Mouse (Mus musculus) kidney, embryonic 16.5 days (tissue): Measurements from ENCODE around the gene Coq10b. TPM values are rescaled to one million over a fixed set of nuclear protein-coding genes. Genes with fewer than 3 reads are reported as not detected.

Experiments
- ATAC-seq: fragments of 200-750 bp; cut with Nextera tagmentation; 2 replicates; pipeline ENCODE4 v1.8.0; 2017; ENCODE audit warnings: moderate TSS enrichment; ENCODE audit not compliant: low FRiP score, low TSS enrichment
- H3K27ac ChIP-seq: fragments of 300-500 bp; sonication (generic); 2 replicates; pipeline ENCODE4 v1.5.1; 2014; ENCODE audit warnings: low read length
- H3K27me3 ChIP-seq: fragments of 300-500 bp; sonication (generic); 2 replicates; pipeline ENCODE4 v1.6.1; 2014; ENCODE audit warnings: low read length, control low read depth, mixed read lengths; ENCODE audit not compliant: insufficient read depth
- H3K36me3 ChIP-seq: fragments of 300-500 bp; sonication (generic); 2 replicates; pipeline ENCODE4 v1.6.1; 2014; ENCODE audit warnings: low read length, control low read depth, mixed read lengths; ENCODE audit not compliant: insufficient read depth
- H3K4me1 ChIP-seq: fragments of 300-500 bp; sonication (generic); 2 replicates; pipeline ENCODE4 v1.6.1; 2014; ENCODE audit warnings: low read length, control low read depth, mixed read lengths; ENCODE audit not compliant: insufficient read depth
- H3K4me2 ChIP-seq: fragments of 300-500 bp; sonication (generic); replicated peaks from 2 replicates; pipeline ENCODE4 v1.6.1; 2014; ENCODE audit warnings: low read depth, low read length
- H3K4me3 ChIP-seq: fragments of 300-500 bp; sonication (generic); 2 replicates; pipeline ENCODE4 v1.5.1; 2014; ENCODE audit warnings: mild to moderate bottlenecking, low read length
- H3K9ac ChIP-seq: fragments of 300-500 bp; sonication (generic); replicated peaks from 2 replicates; pipeline ENCODE4 v1.6.1; 2014; ENCODE audit warnings: low read length
- H3K9me3 ChIP-seq: fragments of 300-500 bp; sonication (generic); 2 replicates; pipeline ENCODE4 v1.6.1; 2016; ENCODE audit warnings: low read length, control low read depth
- WGBS: fragments of 180-500 bp; shearing (Covaris S2); extraction: QIAGEN DNeasy Blood & Tissue Kit; methylation state at CpG from one replicate; pipeline ENCODE4 v1.1.7; 2014; 5-methylcytosine and 5-hydroxymethylcytosine counted together
- polyA plus RNA-seq: library from polyadenylated mRNA; unstranded; fragments of >200 nt; fragmentation: Nextera tagmentation; extraction: Ambion mirVana; gene quantifications from 2 replicates; pipeline ENCODE4 v1.2.1, GENCODE M21; 2015

Gene Coq10b
- polyA plus RNA-seq, 1 experiment from 2014 or later = 16.5 TPM

- Histone ChIP-seq H3K27ac (no peak overlapping the region), H3K27me3 (no peaks in the 10 kb centered on the region), H3K9ac (0 out of 2 replicates have a peak overlapping the region, but pooled peaks have one; percentile 31), H3K9me3 (no peaks in the 10 kb centered on the region), H3K4me3 (no peak overlapping the region), H3K36me3 (no peaks in the 10 kb centered on the region), H3K4me1 (peaks cover 11% of the 10 kb centered on the region), H3K4me2 (no peak overlapping the region)
- ATAC-seq = no peak
- 69% methylated on average over 4 of the region's 4 CpGs for WGBS
These were observed 23.1 kb upstream of the Coq10b start for GRCm38 (mm10) chr1:55029446-55029845.

GRCm38 (mm10) chr1:55031026-55031779 is 21.4 kb upstream of the Coq10b start:
- no peaks in the 10 kb centered on the region for H3K9me3 ChIP-seq
- no peaks in the 10 kb centered on the region for H3K36me3 ChIP-seq
- no peaks in the 10 kb centered on the region for H3K4me1 ChIP-seq
- no peak overlapping the region for H3K4me2 ChIP-seq
- no peak overlapping the region for H3K9ac ChIP-seq
- no peak for ATAC-seq
- H3K27me3 ChIP-seq = no peaks in the 10 kb centered on the region
- H3K4me3 ChIP-seq = no peak overlapping the region
- H3K27ac ChIP-seq = no peak overlapping the region

GRCm38 (mm10) chr1:55039944-55040343 is 12.6 kb upstream of the Coq10b start:
- no peak for ATAC-seq
- Histone ChIP-seq H3K4me2 (no peak overlapping the region), H3K36me3 (no peaks in the 10 kb centered on the region), H3K27me3 (no peaks in the 10 kb centered on the region), H3K4me3 (no peak overlapping the region), H3K9me3 (peaks cover 10% of the 10 kb centered on the region), H3K4me1 (no peaks in the 10 kb centered on the region), H3K9ac (no peak overlapping the region), H3K27ac (no peak overlapping the region)
- 76% methylated on average over 1 of the region's 1 CpGs for WGBS

GRCm38 (mm10) chr1:55041691-55042090 is 10.9 kb upstream of the Coq10b start:
- H3K36me3 ChIP-seq = no peaks in the 10 kb centered on the region
- WGBS = 90% methylated on average over 4 of the region's 4 CpGs
- no peaks in the 10 kb centered on the region for H3K27me3 ChIP-seq
- H3K9me3 ChIP-seq = peaks cover 10% of the 10 kb centered on the region
- H3K27ac ChIP-seq = no peak overlapping the region
- ATAC-seq = no peak
- no peaks in the 10 kb centered on the region for H3K4me1 ChIP-seq
- H3K9ac ChIP-seq = no peak overlapping the region
- no peak overlapping the region for H3K4me2 ChIP-seq
- H3K4me3 ChIP-seq = no peak overlapping the region

GRCm38 (mm10) chr1:55042246-55042645 is 10.3 kb upstream of the Coq10b start:
- 76% methylated on average over 1 of the region's 1 CpGs for WGBS
- Histone ChIP-seq H3K27ac (no peak overlapping the region), H3K9ac (no peak overlapping the region), H3K4me2 (no peak overlapping the region), H3K9me3 (peaks cover 10% of the 10 kb centered on the region), H3K27me3 (no peaks in the 10 kb centered on the region), H3K4me3 (no peak overlapping the region), H3K4me1 (no peaks in the 10 kb centered on the region), H3K36me3 (no peaks in the 10 kb centered on the region)
- ATAC-seq = no peak

GRCm38 (mm10) chr1:55043164-55043563 is 9.4 kb upstream of the Coq10b start:
- Histone ChIP-seq H3K4me3 (no peak overlapping the region), H3K27ac (no peak overlapping the region), H3K4me1 (no peaks in the 10 kb centered on the region), H3K9ac (no peak overlapping the region), H3K36me3 (no peaks in the 10 kb centered on the region), H3K9me3 (peaks cover 10% of the 10 kb centered on the region), H3K27me3 (no peaks in the 10 kb centered on the region), H3K4me2 (no peak overlapping the region)
- WGBS = 77% methylated on average over 3 of the region's 3 CpGs
- ATAC-seq = no peak

GRCm38 (mm10) chr1:55048841-55049587 is 3.6 kb upstream of the Coq10b start:
- 62% methylated on average over 4 of the region's 4 CpGs for WGBS
- Histone ChIP-seq H3K4me1 (peaks cover 10% of the 10 kb centered on the region), H3K9ac (no peak overlapping the region), H3K4me3 (no peak overlapping the region), H3K27ac (no peak overlapping the region), H3K36me3 (no peaks in the 10 kb centered on the region), H3K9me3 (no peaks in the 10 kb centered on the region), H3K27me3 (no peaks in the 10 kb centered on the region), H3K4me2 (no peak overlapping the region)
- no peak for ATAC-seq

GRCm38 (mm10) chr1:55051671-55052070 is 899 bp upstream of the Coq10b start:
- Histone ChIP-seq H3K4me1 (peaks cover 10% of the 10 kb centered on the region), H3K9ac (peak overlapping the region; percentile 69; the same call in 1 of the 2 replicates), H3K9me3 (no peaks in the 10 kb centered on the region), H3K4me3 (peak overlapping the region; percentile 79), H3K4me2 (peak overlapping the region; percentile 93), H3K27me3 (no peaks in the 10 kb centered on the region), H3K36me3 (no peaks in the 10 kb centered on the region), H3K27ac (no peak overlapping the region)
- WGBS = 70% methylated on average over 3 of the region's 3 CpGs
- no peak for ATAC-seq

- Histone ChIP-seq H3K27me3 (no peaks in the 10 kb centered on the region), H3K27ac (peak overlapping the region; percentile 77), H3K36me3 (no peaks in the 10 kb centered on the region), H3K4me2 (peak overlapping the region; percentile 63), H3K4me1 (peaks cover 10% of the 10 kb centered on the region), H3K9me3 (no peaks in the 10 kb centered on the region), H3K4me3 (peak overlapping the region; percentile 79), H3K9ac (peak overlapping the region; percentile 78)
- WGBS = under 1% methylated on average over 42 of the region's 42 CpGs
- ATAC-seq = peak; percentile 70
These were observed 435 bp downstream of the Coq10b start for GRCm38 (mm10) chr1:55053005-55053404.

- Histone ChIP-seq H3K4me1 (peaks cover 10% of the 10 kb centered on the region), H3K9me3 (no peaks in the 10 kb centered on the region), H3K36me3 (no peaks in the 10 kb centered on the region), H3K4me3 (peak overlapping the region; percentile 79), H3K27me3 (no peaks in the 10 kb centered on the region), H3K4me2 (peak overlapping the region; percentile 63), H3K27ac (no peak overlapping the region), H3K9ac (no peak overlapping the region)
- no peak for ATAC-seq
- 77% methylated on average over 4 of the region's 4 CpGs for WGBS
These were observed 1.0 kb downstream of the Coq10b start for GRCm38 (mm10) chr1:55053596-55053995.
